Mouse (Mus musculus) forebrain, embryonic 15.5 days (tissue): ENCODE data around the gene Naa16. TPM values are rescaled to one million over a fixed set of nuclear protein-coding genes. Genes with fewer than 3 reads are reported as not detected.
A peak's percentile ranks its signal among the peaks of the same experiment; 100 is the strongest.

Source experiments
- ATAC-seq: fragments of 200-750 bp; cut with Nextera tagmentation; replicated peaks from 2 replicates; pipeline ENCODE4 v1.8.0; 2017; ENCODE audit warnings: mild to moderate bottlenecking, moderate TSS enrichment, moderate library complexity
- H3K27ac ChIP-seq: fragments of 300-500 bp; sonication (generic); replicated peaks from 2 replicates; pipeline ENCODE4 v1.5.1; 2015; ENCODE audit warnings: mild to moderate bottlenecking, inconsistent platforms
- H3K27me3 ChIP-seq: fragments of 300-500 bp; sonication (generic); 2 replicates; pipeline ENCODE4 v1.6.1; 2015; ENCODE audit warnings: inconsistent platforms
- H3K36me3 ChIP-seq: fragments of 300-500 bp; sonication (generic); 2 replicates; pipeline ENCODE4 v1.6.1; 2015; ENCODE audit warnings: mild to moderate bottlenecking, inconsistent platforms
- H3K4me1 ChIP-seq: fragments of 300-500 bp; sonication (generic); 2 replicates; pipeline ENCODE4 v1.6.1; 2015; ENCODE audit warnings: inconsistent platforms
- H3K4me2 ChIP-seq: fragments of 300-500 bp; sonication (generic); replicated peaks from 2 replicates; pipeline ENCODE4 v1.6.1; 2015; ENCODE audit warnings: mild to moderate bottlenecking, inconsistent platforms
- H3K4me3 ChIP-seq: fragments of 300-500 bp; sonication (generic); 2 replicates; pipeline ENCODE4 v1.5.1; 2015; ENCODE audit warnings: mild to moderate bottlenecking, inconsistent platforms
- H3K9ac ChIP-seq: fragments of 300-500 bp; sonication (generic); replicated peaks from 2 replicates; pipeline ENCODE4 v1.6.1; 2015; ENCODE audit warnings: mild to moderate bottlenecking, inconsistent platforms
- H3K9me3 ChIP-seq: fragments of 300-500 bp; sonication (generic); 2 replicates; pipeline ENCODE4 v1.6.1; 2016; ENCODE audit warnings: inconsistent platforms
- WGBS: fragments of 180-500 bp; shearing (Covaris S2); methylation state at CpG from one replicate; pipeline ENCODE4 v1.1.7; 2015; ENCODE audit warnings: mixed read lengths; 5-methylcytosine and 5-hydroxymethylcytosine counted together
- polyA plus RNA-seq: library from polyadenylated mRNA; unstranded; fragments of >200 nt; fragmentation: Nextera tagmentation; extraction: Ambion mirVana; gene quantifications from 2 replicates; pipeline ENCODE4 v1.2.1, GENCODE M21; 2015

The Naa16 gene
- polyA plus RNA-seq, 1 experiment from 2014 or later, result 31.5 TPM

DNA sequence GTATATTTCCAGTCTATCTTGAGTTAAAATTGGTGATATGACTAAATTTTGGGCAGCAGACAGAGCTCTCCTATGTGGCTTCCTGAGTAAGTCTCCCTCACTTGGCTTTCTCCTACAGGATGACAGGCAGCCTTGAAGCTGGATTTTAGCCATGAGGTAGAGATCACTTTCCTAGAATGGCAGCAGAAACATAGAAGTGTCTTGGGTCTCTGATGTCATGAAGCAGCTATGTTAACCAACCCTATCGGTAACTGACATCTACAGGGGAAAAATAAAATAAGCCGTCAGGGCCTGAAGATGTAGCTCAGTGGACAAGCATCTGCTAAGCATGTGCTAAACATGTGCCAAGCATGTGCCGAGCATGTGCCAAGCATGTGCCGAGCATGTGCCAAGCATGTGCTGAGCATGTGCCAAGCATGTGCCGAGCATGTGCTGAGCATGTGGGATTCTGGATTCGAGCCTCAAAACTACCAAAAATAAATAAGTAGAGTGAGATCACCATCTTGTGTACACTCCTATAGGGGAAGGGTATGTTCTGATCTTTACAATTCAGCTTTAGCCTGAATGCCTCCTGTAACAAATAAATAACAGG, 85.6 kb downstream of the Naa16 start:
- no peak overlapping the region for H3K4me3 ChIP-seq
- no peaks in the 10 kb centered on the region for H3K9me3 ChIP-seq
- no peak overlapping the region for H3K4me2 ChIP-seq
- H3K9ac ChIP-seq, result no peak overlapping the region
- 89% methylated on average over 6 of the region's 6 CpGs for WGBS
- no peak for ATAC-seq
- no peak overlapping the region for H3K27ac ChIP-seq
- peaks cover 16% of the 10 kb centered on the region for H3K4me1 ChIP-seq
- H3K27me3 ChIP-seq, result no peaks in the 10 kb centered on the region
- H3K36me3 ChIP-seq, result no peaks in the 10 kb centered on the region

DNA sequence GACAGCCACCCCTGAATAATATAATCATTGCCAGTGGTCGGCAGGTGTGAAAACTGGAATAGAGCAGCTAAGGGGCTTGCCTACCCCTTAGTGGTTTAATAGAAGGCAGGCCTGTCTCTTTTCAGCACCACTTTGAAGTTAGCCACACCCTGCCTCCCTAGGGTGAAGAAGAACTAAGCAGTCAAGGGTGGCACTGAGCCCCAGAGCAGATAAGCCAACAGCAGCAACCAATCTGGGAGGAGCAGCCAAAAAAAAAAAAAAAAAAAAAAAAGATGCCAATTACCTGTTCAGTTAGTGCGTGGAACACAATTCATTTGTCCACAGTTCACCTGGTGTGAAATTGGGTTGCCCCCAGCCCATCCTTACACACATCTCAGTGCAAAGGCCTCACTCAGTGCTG, 87.4 kb downstream of the Naa16 start:
- H3K27ac ChIP-seq, result no peak overlapping the region
- 86% methylated on average over 2 of the region's 2 CpGs for WGBS
- no peak overlapping the region for H3K4me2 ChIP-seq
- no peaks in the 10 kb centered on the region for H3K36me3 ChIP-seq
- no peak for ATAC-seq
- H3K27me3 ChIP-seq, result no peaks in the 10 kb centered on the region
- H3K4me1 ChIP-seq, result peaks cover 13% of the 10 kb centered on the region
- no peaks in the 10 kb centered on the region for H3K9me3 ChIP-seq
- no peak overlapping the region for H3K4me3 ChIP-seq
- H3K9ac ChIP-seq, result no peak overlapping the region

DNA sequence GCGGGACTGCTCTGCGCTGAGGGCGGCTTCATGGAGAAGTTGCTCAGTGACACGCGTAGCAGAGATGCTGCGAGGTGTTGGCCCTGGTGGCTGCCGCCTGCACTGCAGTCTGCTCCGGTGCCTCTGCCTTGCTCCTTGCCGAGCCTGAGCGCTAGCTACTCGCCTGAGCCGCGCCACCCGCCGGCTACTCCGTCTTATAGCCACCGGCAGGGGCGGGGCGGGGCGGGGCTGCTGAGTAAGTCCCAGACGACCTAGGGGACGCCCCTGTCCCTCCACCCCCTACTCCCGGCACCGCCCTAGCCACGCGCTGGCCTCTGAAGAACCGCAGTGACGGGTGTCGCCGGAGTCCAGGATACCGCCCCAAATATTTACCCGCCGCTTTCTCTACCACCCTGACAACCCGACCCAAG, 89.1 kb downstream of the Naa16 start, which contains the start of gene Rgcc:
TSS of gene Rgcc (minus strand) at position 180 of the 410 bp plus-strand sequence.
- Histone ChIP-seq H3K4me1 (peaks cover 17% of the 10 kb centered on the region), H3K4me3 (peak within 1 kb of the TSS; percentile 60), H3K36me3 (no peaks in the 10 kb centered on the region), H3K4me2 (peak within 1 kb of the TSS; percentile 98), H3K9ac (peak within 1 kb of the TSS; percentile 69), H3K9me3 (no peaks in the 10 kb centered on the region), H3K27ac (no peak within 1 kb of the TSS), H3K27me3 (no peaks in the 10 kb centered on the region)
- ATAC-seq, result peak; percentile 98
- under 1% methylated on average over 34 of the region's 34 CpGs for WGBS

DNA sequence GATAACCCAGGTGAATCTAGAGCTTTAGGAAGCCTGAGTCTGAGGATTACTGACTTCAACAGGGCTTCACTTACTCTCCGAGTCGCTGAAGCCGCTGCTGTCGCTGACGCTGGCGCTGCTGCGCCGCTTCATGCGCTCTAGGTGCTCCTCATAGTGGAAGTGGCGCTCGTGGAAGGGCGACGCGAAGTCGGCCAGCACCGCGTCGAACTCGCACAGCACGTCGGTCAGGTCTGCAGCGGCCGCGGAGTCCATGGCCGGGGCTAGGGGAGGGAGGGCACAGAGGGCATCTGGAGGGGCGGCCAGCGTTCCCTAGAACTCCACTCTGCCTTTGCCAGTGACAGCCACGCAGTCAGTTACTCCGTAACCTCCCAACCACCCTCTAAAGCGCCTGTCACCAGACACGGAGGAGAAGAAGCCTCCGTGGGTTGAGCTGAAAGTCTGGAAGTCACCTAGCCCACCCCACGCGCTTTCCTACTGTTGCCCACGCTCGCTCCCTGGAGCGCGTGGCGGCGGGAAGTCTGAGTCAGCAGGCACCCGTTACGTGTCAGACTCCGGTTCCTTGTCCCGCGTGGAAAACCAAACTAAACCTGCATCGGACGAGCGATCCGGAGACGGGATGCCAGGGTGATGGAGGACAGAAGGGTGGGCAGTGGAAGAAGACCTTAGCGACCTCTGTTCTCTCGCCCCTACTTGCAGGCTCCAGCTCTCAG, 89.8 kb downstream of the Naa16 start:
- under 1% methylated on average over 52 of the region's 52 CpGs for WGBS
- ATAC-seq, result peak; percentile 33
- peak overlapping the region; percentile 69 for H3K9ac ChIP-seq
- H3K4me3 ChIP-seq, result peak overlapping the region; percentile 60
- no peaks in the 10 kb centered on the region for H3K9me3 ChIP-seq
- H3K27me3 ChIP-seq, result no peaks in the 10 kb centered on the region
- peak overlapping the region; percentile 98 for H3K4me2 ChIP-seq
- no peak overlapping the region for H3K27ac ChIP-seq
- no peaks in the 10 kb centered on the region for H3K36me3 ChIP-seq
- H3K4me1 ChIP-seq, result peaks cover 22% of the 10 kb centered on the region

DNA sequence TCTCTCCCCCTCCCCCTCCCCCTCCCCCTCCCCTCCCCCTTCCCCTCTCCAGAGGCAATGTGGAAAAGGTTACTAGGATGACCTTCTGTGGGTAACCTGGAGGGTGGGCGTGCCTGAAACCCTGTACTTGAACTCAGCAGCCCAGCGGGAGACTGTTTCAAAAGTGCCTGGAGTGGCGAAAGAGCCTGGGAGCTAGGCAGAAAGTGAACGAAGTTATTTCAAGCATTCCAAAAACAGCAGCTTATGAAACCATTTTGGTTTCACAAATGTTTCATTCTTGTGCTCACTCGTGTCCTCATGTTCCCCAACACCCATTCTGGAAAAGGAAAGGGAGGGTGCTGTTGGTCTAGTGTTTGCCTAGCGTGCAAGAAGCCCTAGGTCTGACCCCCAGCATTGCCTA, 90.8 kb downstream of the Naa16 start:
- peak overlapping the region; percentile 98 for H3K4me2 ChIP-seq
- H3K27me3 ChIP-seq, result no peaks in the 10 kb centered on the region
- no peaks in the 10 kb centered on the region for H3K9me3 ChIP-seq
- H3K9ac ChIP-seq, result 0 out of 2 replicates have a peak overlapping the region, but pooled peaks have one; percentile 20
- no peaks in the 10 kb centered on the region for H3K36me3 ChIP-seq
- H3K4me3 ChIP-seq, result peak overlapping the region; percentile 60
- ATAC-seq, result no peak
- no peak overlapping the region for H3K27ac ChIP-seq
- H3K4me1 ChIP-seq, result peaks cover 25% of the 10 kb centered on the region
- WGBS, result 15% methylated on average over 6 of the region's 6 CpGs

DNA sequence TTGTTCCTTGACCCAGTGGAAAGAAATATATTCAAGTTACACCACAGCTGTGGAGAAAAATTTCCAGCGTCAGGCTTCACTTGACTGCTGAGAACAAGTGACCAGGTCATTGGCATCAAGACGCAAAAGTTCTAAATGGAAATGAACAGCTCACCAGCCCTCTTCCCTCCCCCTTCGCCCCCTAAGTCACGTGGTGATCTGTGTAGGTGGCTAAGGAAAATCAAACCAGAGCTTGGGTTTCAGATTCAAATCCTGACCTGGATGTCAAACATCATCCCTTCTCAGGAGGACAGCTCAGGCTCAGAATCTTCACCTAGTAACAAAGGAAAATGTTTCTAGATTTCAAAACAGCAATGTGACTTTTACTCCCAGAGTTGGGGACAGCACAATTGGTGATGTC, 91.3 kb downstream of the Naa16 start:
- peak overlapping the region; percentile 21 for H3K4me2 ChIP-seq
- H3K9ac ChIP-seq, result no peak overlapping the region
- H3K4me3 ChIP-seq, result peak overlapping the region; percentile 2; the same call in 1 of the 2 replicates
- H3K4me1 ChIP-seq, result peaks cover 25% of the 10 kb centered on the region
- 45% methylated on average over 4 of the region's 4 CpGs for WGBS
- no peak for ATAC-seq
- H3K9me3 ChIP-seq, result no peaks in the 10 kb centered on the region
- H3K27me3 ChIP-seq, result no peaks in the 10 kb centered on the region
- no peak overlapping the region for H3K27ac ChIP-seq
- H3K36me3 ChIP-seq, result no peaks in the 10 kb centered on the region

DNA sequence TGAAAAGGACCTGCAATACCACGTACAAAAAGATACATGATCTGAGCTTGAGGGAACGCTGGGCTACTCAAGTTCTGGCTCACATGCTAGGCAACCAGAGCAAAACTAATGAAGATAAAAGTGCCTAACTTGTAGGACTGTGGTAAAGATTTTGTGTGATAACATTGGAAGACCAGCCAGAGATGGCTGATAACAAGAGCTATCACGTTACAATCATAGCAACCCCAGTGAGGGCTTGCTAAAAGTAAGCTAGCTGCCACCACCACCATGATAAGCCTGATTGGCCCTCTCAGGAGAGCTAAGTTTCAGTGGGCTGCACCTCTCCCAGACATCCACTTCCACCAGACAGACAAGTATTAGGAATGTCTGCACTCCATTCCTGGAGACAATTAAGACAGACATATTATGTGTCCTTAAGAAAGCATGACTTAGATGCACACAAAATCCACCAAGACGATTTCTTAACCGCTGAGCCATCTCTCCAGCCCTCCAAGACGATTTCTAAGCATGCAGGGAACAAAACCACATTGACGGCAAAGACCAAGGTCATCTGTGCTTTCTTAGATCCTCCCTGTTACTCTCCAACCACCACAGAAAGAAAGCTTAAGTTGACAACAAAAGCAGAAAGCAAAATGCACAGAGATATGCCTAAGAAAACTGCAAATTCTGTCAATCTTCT, 92.1 kb downstream of the Naa16 start:
- no peak for ATAC-seq
- no peak overlapping the region for H3K27ac ChIP-seq
- peaks cover 30% of the 10 kb centered on the region for H3K4me1 ChIP-seq
- H3K27me3 ChIP-seq, result no peaks in the 10 kb centered on the region
- H3K9me3 ChIP-seq, result no peaks in the 10 kb centered on the region
- peak overlapping the region; percentile 21 for H3K4me2 ChIP-seq
- 64% methylated on average over 7 of the region's 7 CpGs for WGBS
- peak overlapping the region; percentile 2; the same call in 1 of the 2 replicates for H3K4me3 ChIP-seq
- no peak overlapping the region for H3K9ac ChIP-seq
- no peaks in the 10 kb centered on the region for H3K36me3 ChIP-seq

DNA sequence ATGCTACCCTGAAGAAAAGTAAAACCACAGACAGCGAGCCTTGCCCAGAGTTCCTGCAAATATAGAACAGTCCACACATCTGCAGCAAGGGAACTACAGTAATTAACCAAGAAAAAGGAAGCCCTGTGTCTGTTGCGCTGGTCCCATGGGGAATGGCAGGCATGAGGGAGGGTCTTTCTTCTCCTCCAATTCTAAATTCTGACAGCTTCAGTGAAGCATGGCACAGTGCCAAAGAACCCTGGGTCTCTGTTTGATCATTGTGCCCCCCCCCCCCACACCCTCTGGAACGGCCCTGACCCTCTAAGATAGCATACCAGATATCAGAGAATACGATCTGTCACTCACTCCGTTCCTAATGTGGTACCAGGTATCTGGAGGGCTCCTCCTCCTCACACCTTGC, 93.7 kb downstream of the Naa16 start:
- no peak for ATAC-seq
- Histone ChIP-seq H3K4me1 (peaks cover 40% of the 10 kb centered on the region), H3K4me3 (peak overlapping the region; percentile 3; the same call in 1 of the 2 replicates), H3K9ac (no peak overlapping the region), H3K27me3 (no peaks in the 10 kb centered on the region), H3K36me3 (no peaks in the 10 kb centered on the region), H3K27ac (no peak overlapping the region), H3K9me3 (no peaks in the 10 kb centered on the region), H3K4me2 (peak overlapping the region; percentile 21; the same call in 1 of the 2 replicates)
- WGBS, result 22% methylated on average over 5 of the region's 5 CpGs

DNA sequence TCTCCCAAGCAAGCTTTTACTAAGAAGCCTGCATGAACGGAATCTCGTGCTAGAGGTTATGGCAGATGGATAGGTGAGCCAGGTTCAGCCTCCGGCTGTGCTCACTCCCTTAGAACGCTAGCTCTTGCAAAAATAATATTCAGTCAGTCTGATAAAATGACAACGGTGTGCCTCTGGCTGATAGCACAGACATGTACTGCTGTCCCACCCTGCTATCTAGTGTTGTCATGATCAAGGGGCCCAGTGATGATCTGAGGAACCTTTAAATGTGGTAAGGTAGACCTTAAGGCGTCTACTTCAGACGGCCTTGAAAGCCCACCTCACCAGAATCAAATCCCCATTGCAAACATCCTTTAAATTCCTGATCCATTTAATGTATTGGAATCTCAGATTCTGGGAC, 94.4 kb downstream of the Naa16 start:
- H3K27ac ChIP-seq, result no peak overlapping the region
- H3K9ac ChIP-seq, result no peak overlapping the region
- ATAC-seq, result no peak
- no peaks in the 10 kb centered on the region for H3K36me3 ChIP-seq
- H3K27me3 ChIP-seq, result no peaks in the 10 kb centered on the region
- no peaks in the 10 kb centered on the region for H3K9me3 ChIP-seq
- no peak overlapping the region for H3K4me3 ChIP-seq
- WGBS, result 75% methylated on average over 7 of the region's 7 CpGs
- peaks cover 40% of the 10 kb centered on the region for H3K4me1 ChIP-seq
- no peak overlapping the region for H3K4me2 ChIP-seq

DNA sequence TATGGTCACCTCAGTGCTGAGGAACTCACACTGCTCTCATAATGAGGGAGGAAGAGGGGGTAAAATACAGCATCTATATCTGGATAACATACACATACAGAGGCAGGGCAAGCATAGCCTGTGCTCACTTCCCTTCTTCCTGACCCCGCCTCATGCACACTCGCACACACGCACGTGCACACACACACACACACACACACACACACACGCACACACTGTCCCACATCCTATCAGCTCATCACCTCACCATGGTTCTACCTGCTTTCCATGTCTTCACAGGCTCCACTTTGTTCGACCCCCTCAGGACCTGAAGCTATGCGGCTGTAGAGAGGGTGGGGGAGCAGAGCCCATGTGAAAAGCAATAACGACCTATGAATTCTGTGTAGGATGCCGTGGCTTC, 95.0 kb downstream of the Naa16 start:
- no peak overlapping the region for H3K4me3 ChIP-seq
- H3K9me3 ChIP-seq, result no peaks in the 10 kb centered on the region
- H3K27me3 ChIP-seq, result no peaks in the 10 kb centered on the region
- WGBS, result 68% methylated on average over 9 of the region's 9 CpGs
- no peak overlapping the region for H3K9ac ChIP-seq
- H3K36me3 ChIP-seq, result no peaks in the 10 kb centered on the region
- no peak overlapping the region for H3K27ac ChIP-seq
- peaks cover 45% of the 10 kb centered on the region for H3K4me1 ChIP-seq
- no peak overlapping the region for H3K4me2 ChIP-seq
- no peak for ATAC-seq

DNA sequence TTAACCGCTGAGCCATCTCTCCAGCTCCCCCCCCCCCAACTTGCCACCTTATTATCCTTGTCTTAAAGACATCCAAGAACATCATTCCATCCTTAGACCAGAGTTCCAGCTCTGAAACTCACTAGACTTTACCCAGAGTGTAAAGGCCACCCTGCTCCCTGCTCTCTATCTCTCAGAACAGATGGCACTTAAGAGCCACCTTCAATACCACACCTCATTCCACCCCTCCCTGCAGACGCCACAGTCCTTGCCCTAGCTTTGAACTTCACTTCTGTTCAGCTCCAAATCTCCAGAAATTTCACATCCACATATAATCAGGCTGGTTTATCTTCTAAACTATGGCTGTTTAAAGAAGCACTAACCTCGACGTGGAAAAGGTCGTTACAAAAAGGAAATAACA, 95.6 kb downstream of the Naa16 start:
- Histone ChIP-seq H3K4me1 (peaks cover 46% of the 10 kb centered on the region), H3K27ac (no peak overlapping the region), H3K9ac (no peak overlapping the region), H3K4me2 (no peak overlapping the region), H3K4me3 (no peak overlapping the region), H3K9me3 (no peaks in the 10 kb centered on the region), H3K36me3 (no peaks in the 10 kb centered on the region), H3K27me3 (no peaks in the 10 kb centered on the region)
- WGBS, result 69% methylated on average over 5 of the region's 5 CpGs
- ATAC-seq, result no peak

DNA sequence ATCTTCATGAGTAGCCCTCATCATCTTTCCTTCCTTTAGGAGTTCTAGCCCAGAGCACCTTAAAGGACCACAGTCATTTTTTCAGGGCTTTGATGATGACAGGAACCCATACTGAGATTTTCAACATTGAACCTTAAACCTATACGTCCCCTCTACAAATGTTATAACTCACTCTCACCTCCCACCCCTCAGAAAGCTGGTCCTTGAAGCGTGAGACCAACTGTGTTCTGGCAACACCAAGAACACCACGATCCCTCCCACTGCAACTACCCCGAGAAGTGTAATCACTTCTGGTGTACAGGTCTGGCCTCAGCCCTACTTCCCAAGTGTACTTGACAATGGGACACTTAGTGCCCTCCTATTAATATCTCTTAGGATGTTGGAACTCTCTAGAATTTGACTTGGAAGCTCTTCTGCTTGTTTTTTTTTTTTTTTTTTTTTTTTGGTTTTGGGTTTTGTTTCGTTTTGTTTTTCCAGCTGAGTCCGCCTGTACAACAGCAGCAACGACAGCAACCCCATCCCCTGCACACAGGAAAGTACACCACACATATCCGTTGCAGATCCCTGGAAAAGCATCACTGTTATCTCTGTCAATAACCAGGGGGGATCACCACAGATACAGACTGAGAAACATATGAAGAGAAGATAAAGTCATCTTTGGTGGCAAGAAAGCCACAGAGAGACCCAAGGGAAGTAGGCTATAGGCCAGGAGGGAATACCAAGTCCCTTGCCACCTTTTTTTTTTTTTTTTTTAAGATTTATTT, 96.3 kb downstream of the Naa16 start:
- H3K4me1 ChIP-seq, result peaks cover 51% of the 10 kb centered on the region
- no peak overlapping the region for H3K4me2 ChIP-seq
- 81% methylated on average over 8 of the region's 8 CpGs for WGBS
- H3K27ac ChIP-seq, result no peak overlapping the region; the same call in 1 of the 2 replicates
- H3K9ac ChIP-seq, result no peak overlapping the region
- H3K9me3 ChIP-seq, result no peaks in the 10 kb centered on the region
- ATAC-seq, result no peak
- H3K27me3 ChIP-seq, result no peaks in the 10 kb centered on the region
- no peaks in the 10 kb centered on the region for H3K36me3 ChIP-seq
- no peak overlapping the region for H3K4me3 ChIP-seq
